Mouse (Mus musculus): Measurements from ENCODE around the gene Cd40.

DNA sequence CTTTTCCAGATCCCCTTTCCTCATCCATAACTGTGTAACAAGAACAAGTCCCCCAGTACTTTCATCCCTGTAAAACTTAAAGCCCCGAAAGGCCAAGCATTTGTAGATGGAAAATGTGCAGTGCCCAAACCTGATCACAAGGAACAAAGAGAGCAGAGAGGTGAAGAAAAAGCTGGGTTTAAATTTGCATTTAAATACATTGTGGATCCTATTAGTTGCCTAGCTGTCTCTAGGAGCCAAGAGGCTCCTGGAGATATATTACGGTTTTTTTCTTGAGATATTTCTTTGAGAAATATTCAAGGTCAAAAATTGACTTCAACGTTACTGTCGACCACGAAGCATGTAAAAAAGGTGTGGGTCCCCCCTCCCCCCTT is 20.4 kb upstream of the Cd40 start:
- no peak for TF ChIP-seq CTCF (IDR thresholded peaks at IDR 0.05; ENCODE audit: borderline replicate concordance, control insufficient read depth, extremely low read depth, insufficient read depth, low read length, poor library complexity)
- TF ChIP-seq POLR2A (IDR thresholded peaks at IDR 0.05; ENCODE audit: control insufficient read depth, extremely low read depth, insufficient read depth, low read length, poor library complexity) = no peak

Measured in thymus, adult 2 months (tissue).